Mouse (Mus musculus) erythroblast, embryonic 14.5 days (primary cell): Measurements from ENCODE around the gene Arhgef28.

Source experiments
- GATA1 ChIP-seq: IDR thresholded peaks from 2 replicates; pipeline ENCODE4 v1.6.1; 2012; ENCODE audit warnings: low read length, inconsistent platforms, mixed read lengths
- TAL1 ChIP-seq: IDR thresholded peaks from 3 replicates; pipeline ENCODE4 v1.6.1; 2012; ENCODE audit warnings: low read length, inconsistent platforms, mixed read lengths

DNA sequence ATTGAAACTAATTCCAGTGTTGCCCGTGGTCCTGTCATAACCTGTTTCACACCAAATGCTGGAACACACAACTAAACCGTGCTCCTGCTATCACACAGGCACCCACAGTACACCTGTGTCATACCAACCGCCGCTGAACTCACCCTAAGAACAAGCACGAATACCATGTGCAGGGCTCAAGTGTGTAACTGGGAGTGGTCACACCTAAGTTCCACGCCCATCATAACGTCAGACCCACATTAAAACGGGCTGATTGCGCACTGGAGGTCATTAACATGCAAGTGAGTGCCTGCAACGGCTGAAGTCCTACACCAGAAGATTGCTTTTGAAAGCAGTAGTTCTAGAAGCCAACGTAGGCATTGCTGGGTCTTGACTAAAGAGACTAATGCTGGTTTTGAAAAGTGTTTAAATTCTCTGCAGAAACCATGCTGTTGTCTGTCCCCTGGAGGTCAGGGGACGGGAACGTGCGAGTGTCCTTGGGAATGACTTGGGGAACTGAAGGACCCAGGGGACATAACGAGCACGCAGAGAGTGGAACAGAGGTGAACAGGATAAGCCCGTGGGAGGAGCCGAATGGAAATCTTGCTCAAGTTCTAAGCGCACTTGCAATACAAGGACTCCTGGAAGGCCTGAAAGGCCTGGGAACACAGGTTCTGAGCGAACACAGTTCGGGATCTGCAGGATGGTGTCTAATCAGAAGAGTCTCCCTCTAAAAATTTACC lies 22.9 kb downstream of the Arhgef28 start:
- TF ChIP-seq GATA1 (no peak), TAL1 (no peak)
